Mouse (Mus musculus): ENCODE results near the gene Ins2. TPM values are rescaled to one million over a fixed set of nuclear protein-coding genes. Genes with fewer than 3 reads are reported as not detected.

Gene Ins2
- 0.81 and 2.0 TPM in 2 replicates for polyA plus RNA-seq (2015; fragmentation: Nextera tagmentation; extraction: Ambion mirVana)

- Histone ChIP-seq H3K4me3 (no peak within 1 kb of the TSS), H3K4me1 (replicated peaks) (no peaks in the 10 kb centered on the region), H3K9ac (no peak within 1 kb of the TSS), H3K27ac (replicated peaks) (no peak within 1 kb of the TSS), H3K27me3 (no peaks in the 10 kb centered on the region), H3K9me3 (no peaks in the 10 kb centered on the region), H3K36me3 (no peaks in the 10 kb centered on the region), H3K4me2 (no peak within 1 kb of the TSS)
- 78% methylated on average over 1 of the region's 1 CpGs for WGBS
- no peak for ATAC-seq (ENCODE audit: low FRiP score, low read depth)
These were observed at the start of gene Ins2 for GRCm38 (mm10) chr7:142743281-142743680. Gene Ins2 (minus strand): TSS chr7:142743381.

- Histone ChIP-seq H3K27me3 (no peaks in the 10 kb centered on the region), H3K4me3 (no peak overlapping the region), H3K9ac (no peak overlapping the region), H3K27ac (replicated peaks) (no peak overlapping the region), H3K9me3 (no peaks in the 10 kb centered on the region), H3K36me3 (no peaks in the 10 kb centered on the region), H3K4me2 (no peak overlapping the region), H3K4me1 (replicated peaks) (no peaks in the 10 kb centered on the region)
- ATAC-seq (ENCODE audit: low FRiP score, low read depth) = no peak
- 42% methylated on average over 1 of the region's 1 CpGs for WGBS
These were observed 49.6 kb upstream of the Ins2 start for GRCm38 (mm10) chr7:142792650-142793275.

GRCm38 (mm10) chr7:142789667-142790066 lies 46.5 kb upstream of the Ins2 start:
- ATAC-seq (ENCODE audit: low FRiP score, low read depth) = no peak
- Histone ChIP-seq H3K4me1 (replicated peaks) (no peaks in the 10 kb centered on the region), H3K4me3 (no peak overlapping the region), H3K27ac (replicated peaks) (no peak overlapping the region), H3K4me2 (no peak overlapping the region), H3K36me3 (no peaks in the 10 kb centered on the region), H3K9me3 (no peaks in the 10 kb centered on the region), H3K9ac (no peak overlapping the region), H3K27me3 (no peaks in the 10 kb centered on the region)
- 49% methylated on average over 9 of the region's 9 CpGs for WGBS

- Histone ChIP-seq H3K4me3 (no peak overlapping the region), H3K36me3 (no peaks in the 10 kb centered on the region), H3K4me2 (no peak overlapping the region), H3K27me3 (no peaks in the 10 kb centered on the region), H3K27ac (replicated peaks) (no peak overlapping the region), H3K9me3 (no peaks in the 10 kb centered on the region), H3K4me1 (replicated peaks) (no peaks in the 10 kb centered on the region), H3K9ac (no peak overlapping the region)
- WGBS = 11% methylated on average over 3 of the region's 3 CpGs
- no peak for ATAC-seq (ENCODE audit: low FRiP score, low read depth)
These were observed 5.4 kb downstream of the Ins2 start for GRCm38 (mm10) chr7:142737772-142738171.

- no peak overlapping the region for H3K9ac ChIP-seq
These were observed 6.2 kb downstream of the Ins2 start for GRCm38 (mm10) chr7:142736943-142737490.

GRCm38 (mm10) chr7:142725973-142726372 lies 17.2 kb downstream of the Ins2 start:
- Histone ChIP-seq H3K36me3 (no peaks in the 10 kb centered on the region), H3K4me1 (replicated peaks) (no peaks in the 10 kb centered on the region), H3K9me3 (no peaks in the 10 kb centered on the region), H3K4me2 (no peak overlapping the region), H3K27me3 (peaks cover 2% of the 10 kb centered on the region; the same call in 1 of the 2 replicates), H3K27ac (replicated peaks) (no peak overlapping the region), H3K4me3 (no peak overlapping the region), H3K9ac (no peak overlapping the region)
- WGBS = 62% methylated on average over 3 of the region's 3 CpGs
- ATAC-seq (ENCODE audit: low FRiP score, low read depth) = no peak

More at GRCm38 (mm10) chr7:142736943-142737490, 6.2 kb downstream of the Ins2 start:
- ATAC-seq (ENCODE audit: low FRiP score, low read depth) = no peak
- Histone ChIP-seq H3K27ac (replicated peaks) (no peak overlapping the region), H3K9me3 (no peaks in the 10 kb centered on the region), H3K4me3 (no peak overlapping the region), H3K36me3 (no peaks in the 10 kb centered on the region), H3K4me1 (replicated peaks) (no peaks in the 10 kb centered on the region), H3K27me3 (no peaks in the 10 kb centered on the region), H3K4me2 (no peak overlapping the region)
- WGBS = 63% methylated on average over 1 of the region's 1 CpGs

GRCm38 (mm10) chr7:142720725-142721124 lies 22.5 kb downstream of the Ins2 start:
- Histone ChIP-seq H3K9me3 (no peaks in the 10 kb centered on the region), H3K9ac (no peak overlapping the region), H3K27ac (replicated peaks) (no peak overlapping the region), H3K4me1 (replicated peaks) (no peaks in the 10 kb centered on the region), H3K4me2 (no peak overlapping the region), H3K36me3 (no peaks in the 10 kb centered on the region), H3K27me3 (no peaks in the 10 kb centered on the region), H3K4me3 (no peak overlapping the region)
- no peak for ATAC-seq (ENCODE audit: low FRiP score, low read depth)
- 6% methylated on average over 2 of the region's 2 CpGs for WGBS

- H3K4me1 ChIP-seq (replicated peaks) = 0 out of 2 replicates have a peak, but pooled peaks cover 4% of the 10 kb centered on the region
- WGBS = 14% methylated on average over 8 of the region's 8 CpGs
- peak overlapping the region; percentile 26 for H3K4me3 ChIP-seq
- no peaks in the 10 kb centered on the region for H3K36me3 ChIP-seq
- ATAC-seq (ENCODE audit: low FRiP score, low read depth) = 0 out of 2 replicates have a peak, but pooled peaks have one; percentile 48
- no peaks in the 10 kb centered on the region for H3K27me3 ChIP-seq
- H3K9me3 ChIP-seq = no peaks in the 10 kb centered on the region
- peak overlapping the region; percentile 55 for H3K4me2 ChIP-seq
- H3K27ac ChIP-seq (replicated peaks) = no peak overlapping the region; the same call in 1 of the 2 replicates
- H3K9ac ChIP-seq = peak overlapping the region; percentile 30
These were observed 28.2 kb downstream of the Ins2 start for GRCm38 (mm10) chr7:142714783-142715498.

- no peak for ATAC-seq (ENCODE audit: low FRiP score, low read depth)
- no peak overlapping the region for H3K27ac ChIP-seq (replicated peaks)
- no peaks in the 10 kb centered on the region for H3K4me1 ChIP-seq (replicated peaks)
- no peaks in the 10 kb centered on the region for H3K27me3 ChIP-seq
- H3K9ac ChIP-seq = no peak overlapping the region
- no peak overlapping the region for H3K4me2 ChIP-seq
- no peaks in the 10 kb centered on the region for H3K36me3 ChIP-seq
- WGBS = 75% methylated on average over 2 of the region's 2 CpGs
- no peak overlapping the region for H3K4me3 ChIP-seq
- H3K9me3 ChIP-seq = no peaks in the 10 kb centered on the region
These were observed 36.3 kb downstream of the Ins2 start for GRCm38 (mm10) chr7:142706873-142707272.

- H3K4me3 ChIP-seq = no peak overlapping the region
- 67% methylated on average over 5 of the region's 5 CpGs for WGBS
- no peaks in the 10 kb centered on the region for H3K27me3 ChIP-seq
- no peak overlapping the region for H3K9ac ChIP-seq
- no peak overlapping the region for H3K4me2 ChIP-seq
- H3K36me3 ChIP-seq = no peaks in the 10 kb centered on the region
- no peaks in the 10 kb centered on the region for H3K9me3 ChIP-seq
- H3K4me1 ChIP-seq (replicated peaks) = no peaks in the 10 kb centered on the region
- no peak overlapping the region for H3K27ac ChIP-seq (replicated peaks)
- no peak for ATAC-seq (ENCODE audit: low FRiP score, low read depth)
These were observed 43.8 kb downstream of the Ins2 start for GRCm38 (mm10) chr7:142699334-142699860.

GRCm38 (mm10) chr7:142678611-142679010 lies 64.6 kb downstream of the Ins2 start:
- ATAC-seq (ENCODE audit: low FRiP score, low read depth) = no peak
- Histone ChIP-seq H3K4me3 (no peak overlapping the region), H3K9me3 (no peaks in the 10 kb centered on the region), H3K27ac (replicated peaks) (no peak overlapping the region), H3K36me3 (no peaks in the 10 kb centered on the region), H3K9ac (no peak overlapping the region), H3K4me2 (no peak overlapping the region), H3K4me1 (replicated peaks) (no peaks in the 10 kb centered on the region), H3K27me3 (no peaks in the 10 kb centered on the region)
- WGBS = 86% methylated on average over 3 of the region's 3 CpGs

- Histone ChIP-seq H3K36me3 (no peaks in the 10 kb centered on the region), H3K4me1 (replicated peaks) (no peaks in the 10 kb centered on the region), H3K9me3 (no peaks in the 10 kb centered on the region), H3K9ac (no peak overlapping the region), H3K27ac (replicated peaks) (no peak overlapping the region), H3K4me3 (no peak overlapping the region), H3K4me2 (no peak overlapping the region), H3K27me3 (no peaks in the 10 kb centered on the region)
- 19% methylated on average over 3 of the region's 3 CpGs for WGBS
- ATAC-seq (ENCODE audit: low FRiP score, low read depth) = peak; percentile 68; the same call in 1 of the 2 replicates
These were observed 67.5 kb downstream of the Ins2 start for GRCm38 (mm10) chr7:142675644-142676043.
